Comparison of ENCODE assay signal across 9 mouse cellular contexts in the genomic region with DNA sequence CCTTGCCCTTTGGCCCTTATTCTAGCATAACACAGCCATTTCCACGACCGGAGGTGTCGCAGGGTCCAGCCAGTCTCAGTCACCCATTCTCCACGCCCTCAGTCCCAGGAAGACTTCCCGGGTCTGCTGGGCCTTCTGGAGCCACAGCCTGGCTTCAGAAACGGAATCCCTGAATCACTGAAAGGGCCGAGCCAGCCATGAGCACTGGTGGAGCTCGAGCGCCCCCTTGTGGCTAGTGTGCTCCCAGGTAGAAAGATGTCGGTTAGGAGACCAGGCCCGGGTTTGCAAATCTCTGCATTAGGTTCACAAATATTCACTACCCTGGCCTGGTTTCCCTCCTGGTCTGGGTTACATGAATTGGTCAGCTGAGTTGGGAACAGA. TPM values are rescaled to one million over a fixed set of nuclear protein-coding genes. Genes with fewer than 3 reads are reported as not detected.
DNase-seq lines count a peak whose midpoint lies in the region; ATAC-seq and TF ChIP-seq lines count a peak whose summit lies in the region.
"Had no signal": no experiment of that assay in that cellular context is flagged by ENCODE, and none has a peak within 500 bp of the region (broad histone marks: within the 10 kb centered on the region; RNA-seq: fewer than 3 reads in every experiment).

No protein-coding gene starts in this region.

- no peaks in the 10 kb centered on the region for H3K36me3 ChIP-seq in G1E (replicated peaks)
- no peaks in the 10 kb centered on the region for H3K36me3 ChIP-seq in lung, embryonic 14.5 days (ENCODE audit: insufficient read depth)
- H3K36me3 ChIP-seq: limb, embryonic 15.5 days had no signal

- peak; percentile 87 for TF ChIP-seq CTCF in G1E (IDR thresholded peaks at IDR 0.05; ENCODE audit: low read depth, low read length)
- TF ChIP-seq CTCF in layer of hippocampus, adult 2 months (conservative IDR thresholded peaks at IDR 0.05), result peak; percentile 100
- peak; percentile 96 for TF ChIP-seq CTCF in lung, embryonic 14.5 days (IDR thresholded peaks at IDR 0.05; ENCODE audit: low read depth)

- H3K27me3 ChIP-seq in G1E (ENCODE audit: insufficient read depth, low read length), result peaks cover 3% of the 10 kb centered on the region
- H3K27me3 ChIP-seq in lung, embryonic 14.5 days (ENCODE audit: insufficient read depth, low read length), result no peaks in the 10 kb centered on the region
- H3K27me3 ChIP-seq: limb, embryonic 15.5 days had no signal

- no peak overlapping the region for H3K4me2 ChIP-seq in lung, embryonic 14.5 days
- H3K4me2 ChIP-seq: limb, embryonic 15.5 days had no signal

- H3K9me3 ChIP-seq in G1E (replicated peaks), result no peaks in the 10 kb centered on the region; the same call in 1 of the 2 replicates
- no peaks in the 10 kb centered on the region for H3K9me3 ChIP-seq in lung, embryonic 14.5 days (ENCODE audit: low read depth, low read length)
- H3K9me3 ChIP-seq: limb, embryonic 15.5 days had no signal

- H3K9ac ChIP-seq in lung, embryonic 14.5 days, result no peak overlapping the region
- H3K9ac ChIP-seq: limb, embryonic 15.5 days had no signal

- H3K4me1 ChIP-seq in G1E (ENCODE audit: insufficient read depth, low read depth, low read length), result no peaks in the 10 kb centered on the region; the same call in 1 of the 2 replicates
- H3K4me1 ChIP-seq in lung, embryonic 14.5 days (ENCODE audit: insufficient read depth), result no peaks in the 10 kb centered on the region

- ATAC-seq in G1E (ENCODE audit: extremely low read depth, insufficient number of reproducible peaks, low FRiP score, poor library complexity, severe bottlenecking), result no peak
- peak; percentile 71 to 84 for ATAC-seq in hematopoietic stem cell, adult 5-6 weeks (replicated peaks in 1 of 2; ENCODE audit: insufficient read depth in 1 of 2, low FRiP score in 2 of 2, low TSS enrichment in 1 of 2, low read depth in 1 of 2, poor library complexity in 2 of 2, severe bottlenecking in 2 of 2)
- peak; percentile 44; the same call in 1 of the 2 replicates for ATAC-seq in lung, embryonic 14.5 days (ENCODE audit: insufficient read depth)

- no peak overlapping the region for H3K4me3 ChIP-seq in G1E (ENCODE audit: low read depth, low read length)
- no peak overlapping the region for H3K4me3 ChIP-seq in layer of hippocampus, adult 2 months
- no peak overlapping the region for H3K4me3 ChIP-seq in lung, embryonic 14.5 days (ENCODE audit: low read depth, low read length)
- H3K4me3 ChIP-seq: limb, embryonic 15.5 days had no signal

- peak overlapping the region; percentile 70 for H3K27ac ChIP-seq in layer of hippocampus, adult 2 months
- H3K27ac ChIP-seq in lung, embryonic 14.5 days (ENCODE audit: low read depth), result no peak overlapping the region
- H3K27ac ChIP-seq: limb, embryonic 15.5 days had no signal

- peak; percentile 90 for DNase-seq in G1E (ENCODE audit: low spot score)
- DNase-seq in cerebellum, adult 18-20 months, result peak; percentile 77 to 88
- DNase-seq in forelimb bud, embryonic 11.5 days (ENCODE audit: low read depth, low spot score), result peak; percentile 87
- DNase-seq in layer of hippocampus, adult 2 months (ENCODE audit: low spot score in 2 of 2), result peak; percentile 89 to 98
- DNase-seq in lung, embryonic 14.5 days, result peak; percentile 94
- peak; percentile 61 for DNase-seq in ovary, adult 18-20 months (ENCODE audit: low spot score)
- DNase-seq in thymus, adult 18-20 months, result peak; percentile 35 to 42

- 6% methylated on average over 11 of the region's 11 CpGs for whole genome bisulfite sequencing in lung, embryonic 14.5 days

RNA-seq across cellular contexts. Expression of gene Tmem179, which starts 26.4 kb away (rescaled TPM):
- total RNA-seq in G1E (2014; fragmentation: Nextera tagmentation), result not detected in 2 replicates
- 0.06 TPM in 1 of 2 replicates, not detected in the other for total RNA-seq in G1E (2017)
- 0.02 TPM in 1 of 2 replicates, not detected in the other for polyA plus RNA-seq in G1E (2012)
- total RNA-seq in hematopoietic stem cell, adult 5-6 weeks (2017), result not detected in 2 replicates
- 100 to 1,000 TPM; 116 to 121 TPM for total RNA-seq in layer of hippocampus, adult 2 months (2021)
- 0.12 and 0.32 TPM in 2 replicates for polyA plus RNA-seq in lung, embryonic 14.5 days (2014; fragmentation: Nextera tagmentation; extraction: Ambion mirVana)

RNA-seq across cellular contexts. Expression of gene Inf2, which starts 45.7 kb away (rescaled TPM):
- total RNA-seq in G1E (2014; fragmentation: Nextera tagmentation) (4.2 and 5.4 TPM in 2 replicates), G1E (2017) (2.3 and 2.5 TPM in 2 replicates)
- 26.0 and 29.5 TPM in 2 replicates for polyA plus RNA-seq in G1E (2012)
- 6.6 and 10.1 TPM in 2 replicates for total RNA-seq in hematopoietic stem cell, adult 5-6 weeks (2017)
- total RNA-seq in layer of hippocampus, adult 2 months (2021), result 100 to 1,000 TPM; 131 to 138 TPM
- polyA plus RNA-seq in lung, embryonic 14.5 days (2014; fragmentation: Nextera tagmentation; extraction: Ambion mirVana), result 4.5 and 5.2 TPM in 2 replicates

RNA-seq across cellular contexts. Expression of gene A530016L24Rik, which starts 53.7 kb away (rescaled TPM):
- total RNA-seq in G1E (2014; fragmentation: Nextera tagmentation) (not detected in 2 replicates), G1E (2017) (0.17 and 0.27 TPM in 2 replicates)
- not detected in 2 replicates for polyA plus RNA-seq in G1E (2012)
- total RNA-seq in hematopoietic stem cell, adult 5-6 weeks (2017), result not detected in 2 replicates
- under 1 TPM; 0.13 to 0.25 TPM for total RNA-seq in layer of hippocampus, adult 2 months (2021)
- polyA plus RNA-seq in lung, embryonic 14.5 days (2014; fragmentation: Nextera tagmentation; extraction: Ambion mirVana), result not detected in 2 replicates

Comparison
In these comparisons a context has a peak if more than half of its experiments do, and no peak if none do; other contexts are left out.
1. DNase-seq: peak in every context shown above with its lines; median percentile 94 in lung, embryonic 14.5 days; 94 in layer of hippocampus, adult 2 months; 90 in G1E; 87 in forelimb bud, embryonic 11.5 days; 82 in cerebellum, adult 18-20 months; 61 in ovary, adult 18-20 months; 38 in thymus, adult 18-20 months.
2. RNA of gene Tmem179, which starts 26.4 kb away (total RNA-seq): 116 to 121 TPM in layer of hippocampus, adult 2 months; 0.06 TPM in G1E and not detected in hematopoietic stem cell, adult 5-6 weeks; every median in the first group is over 100 times any median in the second.
3. RNA of gene Inf2, which starts 45.7 kb away (total RNA-seq): 131 to 138 TPM in layer of hippocampus, adult 2 months; 6.6 to 10.1 TPM in hematopoietic stem cell, adult 5-6 weeks and 2.3 to 5.4 TPM in G1E; every median in the first group is over 10 times any median in the second.
4. Peak in every context shown above with its lines, with median percentiles within 50 percentile points of each other: CTCF ChIP-seq.